Mouse (Mus musculus): Measurements from ENCODE around the gene Mars.
A peak's percentile ranks its signal among the peaks of the same experiment; 100 is the strongest.

DNA sequence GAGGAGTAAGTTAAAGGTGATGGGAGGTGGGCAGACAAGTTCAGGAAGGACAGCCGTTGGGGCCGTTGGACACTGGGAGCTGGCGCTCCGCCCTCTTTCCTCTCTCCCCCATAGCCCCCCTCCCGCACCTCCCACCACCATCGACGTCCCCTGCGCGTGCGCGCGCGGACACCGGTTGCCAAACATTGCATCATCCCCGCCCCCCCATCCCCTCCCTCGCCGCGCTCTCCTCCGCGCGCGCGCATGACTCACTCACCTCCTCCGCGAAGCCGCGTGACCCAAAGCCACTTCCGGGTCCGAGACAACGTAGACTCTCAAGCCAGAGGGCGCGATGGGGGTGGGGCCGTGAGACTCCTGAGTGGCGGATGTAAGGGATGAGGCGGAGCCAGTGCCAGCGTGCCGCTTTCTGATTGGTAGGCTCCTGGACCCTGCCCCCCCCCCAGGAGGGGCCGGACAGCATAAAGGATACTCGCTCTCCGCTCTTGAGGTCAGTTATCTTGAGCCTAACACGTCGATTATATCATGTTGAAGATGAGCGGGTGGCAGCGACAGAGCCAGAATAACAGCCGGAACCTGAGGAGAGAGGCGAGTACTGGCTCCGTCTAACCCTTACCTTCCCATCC is 21.2 kb downstream of the Mars start:
- peak; percentile 100 for TF ChIP-seq POLR2A (IDR thresholded peaks at IDR 0.05; ENCODE audit: low read depth, low read length)
- no peak for TF ChIP-seq CTCF (IDR thresholded peaks at IDR 0.05; ENCODE audit: borderline replicate concordance, insufficient read depth, low read length)
